Mouse (Mus musculus): ENCODE measurements at regions not wholly inside any gene's neighbourhood (a gene's known extent, or its start where the extent isn't known, plus 50 kb on each side); places are given as distances from the start of the nearest gene placed in this dataset.
A peak's percentile ranks its signal among the peaks of the same experiment; 100 is the strongest.
"Not testable (repeated sequence)": the region's sequence is repeated elsewhere in the genome, so short reads cannot be mapped to it uniquely, and the experiment has no call there.

GRCm38 (mm10) chr6:68370010-68370409, 834.4 kb upstream of the Tacstd2 start:
- no peak for ATAC-seq (replicated peaks; ENCODE audit: poor library complexity, severe bottlenecking)

- ATAC-seq (replicated peaks; ENCODE audit: poor library complexity, severe bottlenecking): peak; percentile 87
These were observed 804.2 kb upstream of the Tacstd2 start for GRCm38 (mm10) chr6:68339846-68340245.

- not testable (repeated sequence) for ATAC-seq (replicated peaks; ENCODE audit: poor library complexity, severe bottlenecking)
These were observed 803.6 kb upstream of the Tacstd2 start for GRCm38 (mm10) chr6:68339205-68339604.

- peak; percentile 52 for ATAC-seq (replicated peaks; ENCODE audit: poor library complexity, severe bottlenecking)
These were observed 775.8 kb upstream of the Tacstd2 start for GRCm38 (mm10) chr6:68311409-68311808.

- no peak for ATAC-seq (replicated peaks; ENCODE audit: poor library complexity, severe bottlenecking)
These were observed 766.5 kb upstream of the Tacstd2 start for GRCm38 (mm10) chr6:68302133-68302532.

GRCm38 (mm10) chr6:68256725-68257124, 721.1 kb upstream of the Tacstd2 start:
- ATAC-seq (replicated peaks; ENCODE audit: poor library complexity, severe bottlenecking): no peak

- ATAC-seq (replicated peaks; ENCODE audit: poor library complexity, severe bottlenecking): no peak
These were observed 720.6 kb upstream of the Tacstd2 start for GRCm38 (mm10) chr6:68256151-68256550.

- ATAC-seq (replicated peaks; ENCODE audit: poor library complexity, severe bottlenecking): no peak
These were observed 717.1 kb upstream of the Tacstd2 start for GRCm38 (mm10) chr6:68252730-68253129.

- ATAC-seq (replicated peaks; ENCODE audit: poor library complexity, severe bottlenecking): peak; percentile 42; the same call in 1 of the 2 replicates
These were observed 715.7 kb upstream of the Tacstd2 start for GRCm38 (mm10) chr6:68251320-68251719.

GRCm38 (mm10) chr6:68250392-68250791, 714.8 kb upstream of the Tacstd2 start:
- not testable (repeated sequence) for ATAC-seq (replicated peaks; ENCODE audit: poor library complexity, severe bottlenecking)

GRCm38 (mm10) chr6:68249259-68249658, 713.7 kb upstream of the Tacstd2 start:
- ATAC-seq (replicated peaks; ENCODE audit: poor library complexity, severe bottlenecking): not testable (repeated sequence)

- ATAC-seq (replicated peaks; ENCODE audit: poor library complexity, severe bottlenecking): not testable (repeated sequence)
These were observed 712.5 kb upstream of the Tacstd2 start for GRCm38 (mm10) chr6:68248018-68248533.

GRCm38 (mm10) chr6:68242749-68243148, 707.2 kb upstream of the Tacstd2 start:
- ATAC-seq (replicated peaks; ENCODE audit: poor library complexity, severe bottlenecking): 0 out of 2 replicates have a peak, but pooled peaks have one; percentile 42

GRCm38 (mm10) chr6:68219685-68220084, 684.1 kb upstream of the Tacstd2 start:
- no peak for ATAC-seq (replicated peaks; ENCODE audit: poor library complexity, severe bottlenecking)

GRCm38 (mm10) chr6:68201448-68201847, 665.9 kb upstream of the Tacstd2 start:
- ATAC-seq (replicated peaks; ENCODE audit: poor library complexity, severe bottlenecking): no peak

- ATAC-seq (replicated peaks; ENCODE audit: poor library complexity, severe bottlenecking): no peak
These were observed 662.4 kb upstream of the Tacstd2 start for GRCm38 (mm10) chr6:68198031-68198430.

GRCm38 (mm10) chr6:68164792-68165191, 629.2 kb upstream of the Tacstd2 start:
- ATAC-seq (replicated peaks; ENCODE audit: poor library complexity, severe bottlenecking): no peak

GRCm38 (mm10) chr6:68164111-68164510, 628.5 kb upstream of the Tacstd2 start:
- not testable (repeated sequence) for ATAC-seq (replicated peaks; ENCODE audit: poor library complexity, severe bottlenecking)

GRCm38 (mm10) chr6:68151569-68151968, 616.0 kb upstream of the Tacstd2 start:
- no peak for ATAC-seq (replicated peaks; ENCODE audit: poor library complexity, severe bottlenecking)

GRCm38 (mm10) chr6:68102481-68102880, 566.9 kb upstream of the Tacstd2 start:
- no peak for ATAC-seq (replicated peaks; ENCODE audit: poor library complexity, severe bottlenecking)
